Mouse (Mus musculus) small intestine, adult 2 months (tissue): ENCODE data around the gene Myl10.

Experiments used
- CTCF ChIP-seq: fragments of 200-500 bp; IDR thresholded peaks from 2 replicates; pipeline ENCODE4 v1.5.1; 2012; ENCODE audit warnings: low read depth, mild to moderate bottlenecking, control low read depth, inconsistent platforms, low read length, moderate library complexity, mixed read lengths; ENCODE audit not compliant: insufficient replicate concordance, insufficient read length; ENCODE audit errors: extremely low read depth
- POLR2A ChIP-seq: fragments of 200-500 bp; IDR thresholded peaks from 2 replicates; pipeline ENCODE4 v1.6.1; 2012; ENCODE audit warnings: low read depth, mild to moderate bottlenecking, control low read depth, inconsistent platforms, low read length, moderate library complexity

GRCm38 (mm10) chr5:136662281-136662680 is 30.7 kb upstream of the Myl10 start:
- TF ChIP-seq CTCF (no peak), POLR2A (no peak)
